Mouse (Mus musculus) heart, postnatal 0 days (tissue): ENCODE measurements around the gene Hist1h2bh. TPM values are rescaled to one million over a fixed set of nuclear protein-coding genes. Genes with fewer than 3 reads are reported as not detected.

Experiments
- ATAC-seq: fragments of 200-750 bp; cut with Nextera tagmentation; 2 replicates; pipeline ENCODE4 v1.8.0; 2017; ENCODE audit warnings: low read depth, moderate number of reproducible peaks, moderate library complexity; ENCODE audit not compliant: insufficient read depth
- DNase-seq: peaks from one replicate; pipeline ENCODE4 v3.0.0-alpha.2; 2016; ENCODE audit warnings: low spot score
- H3K27ac ChIP-seq: fragments of 300-500 bp; sonication (generic); 2 replicates; pipeline ENCODE4 v1.5.1; 2014; ENCODE audit warnings: low read depth, mild to moderate bottlenecking
- H3K27me3 ChIP-seq: fragments of 300-500 bp; sonication (generic); 2 replicates; pipeline ENCODE4 v1.6.1; 2014; ENCODE audit warnings: low read length, mixed read lengths; ENCODE audit not compliant: control insufficient read depth, insufficient read depth
- H3K36me3 ChIP-seq: fragments of 300-500 bp; sonication (generic); replicated peaks from 2 replicates; pipeline ENCODE4 v1.6.1; 2014; ENCODE audit warnings: low read length, mixed read lengths; ENCODE audit not compliant: control insufficient read depth, insufficient read depth
- H3K4me1 ChIP-seq: fragments of 300-500 bp; sonication (generic); 2 replicates; pipeline ENCODE4 v1.6.1; 2014; ENCODE audit warnings: antibody characterized with exemption; ENCODE audit not compliant: control insufficient read depth, insufficient read depth
- H3K4me2 ChIP-seq: fragments of 300-500 bp; sonication (generic); 2 replicates; pipeline ENCODE4 v1.6.1; 2014; ENCODE audit warnings: low read depth, mild to moderate bottlenecking, low read length, moderate library complexity
- H3K4me3 ChIP-seq: fragments of 300-500 bp; sonication (generic); 2 replicates; pipeline ENCODE4 v1.5.1; 2014; ENCODE audit warnings: low read depth, low read length
- H3K9ac ChIP-seq: fragments of 300-500 bp; sonication (generic); replicated peaks from 2 replicates; pipeline ENCODE4 v1.6.1; 2014; ENCODE audit warnings: low read depth, low read length, mixed read lengths
- H3K9me3 ChIP-seq: fragments of 300-500 bp; sonication (generic); replicated peaks from 2 replicates; pipeline ENCODE4 v1.6.1; 2016; ENCODE audit warnings: low read length; ENCODE audit not compliant: control insufficient read depth
- CTCF ChIP-seq: IDR thresholded peaks from 2 replicates; pipeline ENCODE4 v1.5.1; 2016; ENCODE audit warnings: antibody characterized with exemption, control low read depth, low read depth
- EP300 ChIP-seq: IDR thresholded peaks from 2 replicates; pipeline ENCODE4 v1.6.1; 2016; ENCODE audit warnings: antibody characterized with exemption, low read depth
- WGBS: fragments of 180-500 bp; shearing (Covaris S2); extraction: QIAGEN DNeasy Blood & Tissue Kit; methylation state at CpG from one replicate; pipeline ENCODE4 v1.1.7; 2014; 5-methylcytosine and 5-hydroxymethylcytosine counted together
- polyA plus RNA-seq: library from polyadenylated mRNA; unstranded; fragments of >200 nt; fragmentation: Nextera tagmentation; extraction: Ambion mirVana; gene quantifications from 2 replicates; pipeline ENCODE4 v1.2.1, GENCODE M21; 2015
- total RNA-seq: library from RNA; depleted of rRNA; stranded (reverse); fragments of >200 nt; gene quantifications from 2 replicates; pipeline ENCODE4 v1.2.3, GENCODE M21; 2014; ENCODE audit warnings: low replicate concordance

The Hist1h2bh gene
- total and polyA plus RNA-seq, 2 experiments from 2014 or later: 0.31 to 82.5 TPM

DNA sequence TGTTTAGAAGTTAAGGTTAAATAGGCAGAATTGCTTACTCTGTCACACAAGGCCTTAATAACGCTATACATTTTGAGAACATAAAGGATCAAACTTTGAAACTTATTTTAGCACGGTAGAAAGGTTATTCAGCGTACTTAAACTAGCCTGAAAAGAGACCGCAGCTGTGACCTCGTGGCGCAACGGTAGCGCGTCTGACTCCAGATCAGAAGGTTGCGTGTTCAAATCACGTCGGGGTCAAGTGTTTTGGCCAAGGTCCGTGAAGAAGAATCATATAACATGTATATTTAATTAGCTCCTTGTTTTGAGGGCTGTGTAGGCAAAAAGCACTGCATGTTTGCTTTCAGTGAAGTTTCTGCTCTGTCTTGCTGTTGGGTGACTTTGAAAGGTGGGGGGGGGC, 36.8 kb downstream of the Hist1h2bh start:
- Histone ChIP-seq H3K4me1 (0 out of 2 replicates have a peak, but pooled peaks cover 14% of the 10 kb centered on the region), H3K36me3 (no peaks in the 10 kb centered on the region), H3K4me3 (no peak overlapping the region; the same call in 1 of the 2 replicates), H3K27me3 (no peaks in the 10 kb centered on the region), H3K27ac (no peak overlapping the region), H3K9me3 (no peaks in the 10 kb centered on the region), H3K9ac (no peak overlapping the region), H3K4me2 (peak overlapping the region; percentile 45; the same call in 1 of the 2 replicates)
- ATAC-seq (no peak), DNase-seq (no peak)
- WGBS: 22% methylated on average over 13 of the region's 13 CpGs
- TF ChIP-seq CTCF: no peak
- no peak for TF ChIP-seq EP300

DNA sequence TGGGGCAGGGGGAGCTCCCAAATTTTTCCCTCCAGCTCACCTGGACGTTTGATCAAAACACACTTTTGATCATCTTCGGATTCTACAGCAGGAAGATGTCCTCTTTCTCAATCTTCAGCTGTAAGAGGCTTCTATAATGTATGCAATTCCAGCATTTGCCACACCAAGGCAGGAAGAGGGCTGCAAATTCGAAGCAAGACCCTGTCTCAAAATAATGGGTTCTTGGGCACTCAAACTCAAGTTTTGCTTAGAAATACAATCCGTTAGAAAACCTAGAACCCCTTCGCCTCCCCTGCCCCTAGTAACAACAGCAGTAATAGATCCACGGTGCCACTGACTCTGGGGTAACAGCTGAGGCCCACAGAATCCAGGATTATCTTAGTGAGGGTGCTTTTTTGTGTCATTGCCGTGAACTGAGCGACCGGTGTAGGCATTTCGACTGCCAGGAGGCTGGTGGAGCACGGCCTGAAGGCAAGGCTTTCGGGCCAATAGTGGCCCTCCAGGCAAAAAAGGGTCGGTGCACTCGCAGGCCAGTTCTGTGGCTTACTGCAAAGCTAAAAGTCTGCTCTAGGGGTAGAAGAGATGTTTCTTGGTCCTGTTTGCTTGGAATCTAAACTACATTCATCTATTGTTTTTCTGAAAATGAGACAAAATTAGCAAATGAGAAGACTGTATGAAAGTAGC, 37.4 kb downstream of the Hist1h2bh start:
- WGBS: 21% methylated on average over 14 of the region's 14 CpGs
- Histone ChIP-seq H3K27ac (no peak overlapping the region), H3K4me1 (0 out of 2 replicates have a peak, but pooled peaks cover 14% of the 10 kb centered on the region), H3K4me3 (no peak overlapping the region; the same call in 1 of the 2 replicates), H3K36me3 (no peaks in the 10 kb centered on the region), H3K9ac (0 out of 2 replicates have a peak overlapping the region, but pooled peaks have one; percentile 11), H3K27me3 (no peaks in the 10 kb centered on the region), H3K9me3 (no peaks in the 10 kb centered on the region), H3K4me2 (peak overlapping the region; percentile 45)
- DNase-seq (no peak), ATAC-seq (no peak)
- TF ChIP-seq CTCF (no peak), EP300 (no peak)

DNA sequence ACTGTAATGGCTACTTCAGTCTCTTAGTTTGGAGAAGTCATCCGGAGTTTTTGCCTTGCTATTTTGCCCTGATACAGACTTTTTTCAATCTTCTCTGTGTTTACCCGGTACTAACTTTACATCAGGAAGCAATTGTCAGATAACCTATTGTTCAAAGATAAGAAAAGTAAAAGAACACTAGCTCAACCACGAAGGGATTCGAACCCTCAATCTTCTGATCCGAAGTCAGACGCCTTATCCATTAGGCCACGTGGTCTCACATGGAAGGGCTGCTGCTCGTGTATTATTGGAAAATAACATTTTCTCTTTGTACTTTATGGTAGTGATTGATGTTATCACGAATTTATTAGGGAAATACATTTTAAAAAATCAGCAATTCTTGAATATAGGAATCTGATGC, 39.4 kb downstream of the Hist1h2bh start:
- 11% methylated on average over 9 of the region's 9 CpGs for WGBS
- H3K36me3 ChIP-seq: no peaks in the 10 kb centered on the region
- H3K9ac ChIP-seq: no peak overlapping the region
- H3K27me3 ChIP-seq: no peaks in the 10 kb centered on the region
- TF ChIP-seq EP300 (no peak), CTCF (no peak)
- H3K4me1 ChIP-seq: 0 out of 2 replicates have a peak, but pooled peaks cover 14% of the 10 kb centered on the region
- ATAC-seq (no peak), DNase-seq (no peak)
- no peak overlapping the region for H3K4me2 ChIP-seq
- no peak overlapping the region for H3K4me3 ChIP-seq
- H3K9me3 ChIP-seq: no peaks in the 10 kb centered on the region
- no peak overlapping the region for H3K27ac ChIP-seq

- Histone ChIP-seq H3K36me3 (no peaks in the 10 kb centered on the region), H3K27me3 (no peaks in the 10 kb centered on the region), H3K4me2 (no peak overlapping the region), H3K4me1 (0 out of 2 replicates have a peak, but pooled peaks cover 14% of the 10 kb centered on the region), H3K9ac (no peak overlapping the region), H3K9me3 (no peaks in the 10 kb centered on the region), H3K27ac (no peak overlapping the region), H3K4me3 (no peak overlapping the region)
- ATAC-seq (no peak), DNase-seq (no peak)
- TF ChIP-seq CTCF (no peak), EP300 (no peak)
- WGBS: 66% methylated on average over 4 of the region's 4 CpGs
Observed at GRCm38 (mm10) chr13:23502916-23503315, 40.3 kb downstream of the Hist1h2bh start.

- 40% methylated on average over 9 of the region's 9 CpGs for WGBS
- DNase-seq (no peak), ATAC-seq (no peak)
- Histone ChIP-seq H3K36me3 (no peaks in the 10 kb centered on the region), H3K27me3 (no peaks in the 10 kb centered on the region), H3K4me3 (no peak overlapping the region), H3K9me3 (no peaks in the 10 kb centered on the region), H3K4me2 (no peak overlapping the region), H3K4me1 (0 out of 2 replicates have a peak, but pooled peaks cover 14% of the 10 kb centered on the region), H3K27ac (no peak overlapping the region), H3K9ac (no peak overlapping the region)
- no peak for TF ChIP-seq CTCF
- no peak for TF ChIP-seq EP300
Observed at GRCm38 (mm10) chr13:23502031-23502567, 41.1 kb downstream of the Hist1h2bh start.
